Mouse (Mus musculus) spleen, postnatal 10 days (tissue): ENCODE data around the gene Dlx1.

Experiments
- DNase-seq, 2 experiments: peaks; one replicate each; pipeline ENCODE4 v3.0.0; 2021 to 2022; ENCODE audit warnings: low spot score in 2 of 2

The Dlx1 gene

DNA sequence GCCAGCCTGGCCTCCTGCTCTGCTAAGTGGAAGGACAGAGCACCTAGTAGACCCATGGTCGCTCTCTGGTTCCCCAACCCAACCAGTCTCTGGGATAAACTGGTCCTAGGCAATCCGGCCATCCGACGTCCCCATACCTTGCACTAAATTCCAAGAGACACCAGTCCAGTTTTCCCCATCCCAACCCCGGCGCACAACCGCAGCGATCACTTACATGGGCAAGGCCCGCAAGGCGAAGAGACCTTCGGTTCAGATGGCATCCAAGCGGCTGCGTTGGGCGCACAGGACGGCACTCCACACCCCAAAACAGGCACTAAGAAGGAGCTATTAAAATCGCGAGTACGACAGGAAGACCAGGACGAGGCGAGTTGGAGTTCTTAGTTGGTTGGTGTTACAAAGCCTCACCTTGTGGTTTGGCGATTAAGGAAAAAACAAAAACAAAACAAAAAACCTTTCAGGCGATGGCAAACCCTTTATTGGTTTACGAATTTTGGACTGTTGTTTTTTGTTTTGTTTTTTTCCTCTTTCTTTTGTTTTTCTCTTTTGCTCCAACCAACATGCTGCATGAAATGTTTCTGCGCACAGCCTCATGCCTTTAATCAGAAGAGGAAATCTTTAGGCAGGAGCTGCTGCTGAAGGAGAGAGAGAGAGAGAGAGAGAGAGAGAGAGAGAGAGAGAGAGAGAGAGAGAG is 445 bp upstream of the Dlx1 start:
- DNase-seq: peak in 1 of 2 experiments; percentile 18

DNA sequence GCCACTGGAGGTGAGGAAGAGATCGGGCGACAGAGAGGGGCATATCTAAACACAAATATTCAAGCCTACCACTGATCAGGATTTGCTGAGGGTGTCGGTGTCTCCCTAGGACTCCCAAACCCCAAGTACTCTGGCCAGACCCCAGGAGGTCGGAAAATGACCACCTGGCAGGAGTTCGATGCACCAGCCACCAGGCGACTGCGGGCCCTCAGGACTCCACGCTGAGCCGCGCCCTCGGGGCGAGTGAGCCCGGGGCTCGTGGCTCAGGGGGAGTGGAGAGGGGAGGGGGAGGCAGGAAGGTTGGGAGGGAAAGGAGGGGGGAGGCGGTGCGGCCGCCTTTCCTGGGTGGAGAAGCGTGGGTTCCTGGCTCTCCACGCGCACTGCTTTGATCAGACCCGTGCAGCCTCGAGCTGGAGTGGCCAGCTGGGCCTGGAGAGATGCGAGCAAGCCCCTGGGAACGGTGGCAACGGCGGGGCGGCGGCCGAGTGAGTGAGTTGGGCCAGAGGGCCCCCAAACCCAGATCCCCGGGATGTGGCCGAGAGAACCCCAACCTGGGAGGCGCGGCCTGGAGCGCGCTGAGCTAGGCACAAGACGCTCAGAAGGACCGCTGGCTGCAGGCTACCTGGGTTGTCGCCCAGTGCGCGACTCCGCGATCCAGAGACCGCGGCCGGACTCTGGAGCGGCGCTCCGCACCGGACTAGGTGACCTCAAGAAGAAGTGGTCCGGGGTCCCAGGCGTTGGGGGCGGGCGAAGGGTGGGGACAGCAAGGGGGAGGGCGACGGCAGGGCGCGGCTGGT is 999 bp downstream of the Dlx1 start:
- DNase-seq: peak in 1 of 2 experiments; percentile 27

DNA sequence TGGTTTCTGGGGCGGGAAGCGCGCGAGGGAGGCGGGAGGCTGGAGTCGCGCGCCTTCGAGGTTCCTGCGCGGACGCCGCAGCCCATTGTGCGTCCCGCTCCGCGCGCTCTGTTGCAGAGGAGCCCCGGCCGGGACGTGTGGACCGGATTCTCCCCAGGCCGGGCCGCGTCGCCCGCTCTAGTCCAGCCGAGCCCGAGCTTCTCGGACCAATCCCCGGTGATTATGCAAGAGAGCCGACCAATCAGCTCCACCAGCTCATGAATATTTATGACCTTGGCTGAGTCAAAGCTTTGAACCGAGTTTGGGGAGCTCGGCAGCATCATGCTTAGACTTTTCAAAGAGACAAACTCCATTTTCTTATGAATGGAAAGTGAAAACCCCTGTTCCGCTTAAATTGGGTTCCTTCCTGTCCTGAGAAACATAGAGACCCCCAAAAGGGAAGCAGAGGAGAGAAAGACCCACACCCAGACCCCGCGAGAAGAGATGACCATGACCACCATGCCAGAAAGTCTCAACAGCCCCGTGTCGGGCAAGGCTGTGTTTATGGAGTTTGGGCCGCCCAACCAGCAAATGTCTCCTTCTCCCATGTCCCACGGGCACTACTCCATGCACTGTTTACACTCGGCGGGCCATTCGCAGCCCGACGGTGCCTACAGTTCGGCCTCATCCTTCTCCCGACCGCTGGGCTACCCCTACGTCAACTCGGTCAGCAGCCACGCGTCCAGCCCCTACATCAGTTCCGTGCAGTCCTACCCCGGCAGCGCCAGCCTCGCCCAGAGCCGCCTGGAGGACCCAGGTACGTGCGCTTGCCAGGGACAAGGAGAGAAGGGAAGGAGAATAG is 1.8 kb downstream of the Dlx1 start:
- peak in 1 of 2 experiments; percentile 56 for DNase-seq

DNA sequence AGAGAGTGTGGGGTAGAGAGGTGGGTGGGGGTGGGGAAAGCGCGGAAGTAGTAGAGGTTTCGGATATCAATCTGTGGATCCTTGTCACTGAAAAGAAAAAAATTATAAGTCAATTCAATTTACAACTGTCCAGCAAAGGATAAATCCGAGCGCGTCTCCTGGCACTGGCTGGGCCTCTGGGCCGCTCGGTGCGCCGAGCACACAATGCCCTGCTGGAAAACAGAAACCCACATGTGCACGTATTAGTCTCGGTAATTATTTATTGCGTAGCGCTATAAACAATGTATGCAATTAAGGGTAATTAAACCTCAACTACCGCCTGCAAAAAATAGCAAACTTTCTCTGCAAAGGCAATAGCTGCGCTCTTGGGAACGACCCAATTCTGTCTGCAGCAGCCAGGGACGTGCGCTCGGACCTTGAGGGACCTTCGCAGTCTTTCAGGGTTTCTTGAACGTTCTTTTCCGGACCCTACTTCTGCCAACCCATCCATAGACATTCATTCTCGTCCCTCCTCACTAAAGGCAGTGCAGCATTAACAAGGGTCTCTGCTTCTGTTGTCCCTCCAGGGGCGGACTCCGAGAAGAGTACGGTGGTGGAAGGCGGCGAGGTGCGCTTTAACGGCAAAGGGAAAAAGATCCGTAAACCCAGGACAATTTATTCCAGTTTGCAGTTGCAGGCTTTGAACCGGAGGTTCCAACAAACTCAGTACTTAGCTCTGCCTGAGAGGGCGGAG is 2.6 kb downstream of the Dlx1 start:
- peak in 1 of 2 experiments; percentile 15 for DNase-seq

DNA sequence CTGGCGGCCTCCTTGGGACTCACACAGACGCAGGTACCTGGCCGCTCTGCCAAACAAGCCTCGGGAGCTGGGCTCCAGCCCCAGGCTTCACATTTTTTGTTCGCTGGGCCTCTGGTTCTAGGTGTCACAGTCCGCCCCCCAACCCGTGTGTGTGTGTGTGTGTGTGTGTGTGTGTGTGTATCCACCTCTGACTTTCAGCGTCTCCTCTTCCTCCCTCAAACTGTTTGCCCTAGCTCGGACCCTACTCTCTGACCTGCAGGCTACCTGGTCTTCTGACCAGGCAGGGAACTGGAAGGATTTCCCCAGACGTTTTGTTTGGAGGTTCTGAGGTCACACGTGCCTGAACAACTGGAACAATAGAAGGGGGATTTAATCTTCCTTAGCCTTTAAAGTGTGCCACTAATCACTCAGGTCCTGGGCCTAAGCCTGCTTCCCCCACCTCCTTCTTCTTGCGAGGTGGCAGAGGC is 3.2 kb downstream of the Dlx1 start:
- DNase-seq: no peak

DNA sequence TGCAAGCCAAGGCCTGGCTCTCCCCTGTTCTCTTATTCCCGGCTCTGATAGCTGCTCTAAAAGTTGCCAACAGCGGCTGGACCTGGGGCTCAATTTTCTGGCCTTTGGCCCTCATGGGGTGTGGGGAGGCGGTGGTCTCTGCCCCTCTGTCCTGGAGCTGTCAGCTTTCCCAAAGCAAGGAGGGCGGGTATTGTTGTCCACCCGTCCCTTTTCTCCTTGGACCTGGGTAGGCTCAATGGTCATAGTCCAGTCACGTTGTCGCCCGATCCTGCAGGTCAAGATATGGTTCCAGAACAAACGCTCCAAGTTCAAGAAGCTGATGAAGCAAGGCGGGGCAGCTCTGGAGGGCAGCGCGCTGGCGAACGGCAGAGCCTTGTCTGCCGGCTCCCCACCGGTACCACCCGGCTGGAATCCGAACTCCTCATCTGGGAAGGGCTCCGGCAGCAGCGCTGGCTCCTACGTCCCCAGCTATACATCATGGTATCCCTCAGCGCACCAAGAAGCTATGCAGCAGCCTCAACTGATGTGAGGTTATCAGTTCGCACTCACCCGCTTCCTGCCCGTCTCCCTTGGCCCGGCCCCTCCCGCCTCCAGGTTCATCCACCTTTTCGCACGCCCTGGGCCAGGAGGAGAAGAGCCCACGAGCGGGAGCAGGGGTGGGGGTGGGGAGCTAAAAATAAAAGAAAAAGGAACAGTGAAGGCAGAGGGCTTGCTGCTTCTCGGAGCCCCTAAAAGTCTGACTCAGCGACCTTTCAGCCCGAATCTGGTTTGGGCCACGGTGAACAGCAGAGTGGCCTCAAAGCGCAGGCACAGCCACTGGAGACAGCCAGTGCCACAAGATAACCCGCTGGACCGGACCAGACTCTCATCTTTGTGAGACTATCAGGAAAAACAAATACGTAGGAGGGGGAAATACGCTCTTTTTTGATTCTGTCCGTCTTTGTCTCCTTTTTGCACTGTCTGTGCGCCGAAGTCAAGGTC is 4.4 kb downstream of the Dlx1 start:
- DNase-seq: no peak

DNA sequence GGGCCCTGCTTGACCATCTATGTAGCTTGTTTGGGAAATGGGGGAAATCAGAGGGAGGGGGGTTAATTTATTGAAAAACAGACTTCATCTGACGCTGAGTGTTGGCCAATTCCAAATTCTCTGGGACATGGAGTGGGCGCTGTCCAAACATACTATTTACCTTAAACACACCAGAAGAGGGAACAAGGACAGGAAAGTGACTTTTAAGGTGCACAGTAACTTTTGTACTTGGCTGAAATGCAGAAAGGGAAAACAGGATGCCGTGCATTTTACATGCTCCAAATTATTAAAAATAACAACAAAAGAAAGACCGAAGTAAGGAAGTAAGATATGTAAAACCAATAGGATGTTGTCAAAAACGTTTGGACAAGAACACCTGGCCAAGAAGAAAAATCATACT is 5.2 kb downstream of the Dlx1 start:
- DNase-seq: no peak

DNA sequence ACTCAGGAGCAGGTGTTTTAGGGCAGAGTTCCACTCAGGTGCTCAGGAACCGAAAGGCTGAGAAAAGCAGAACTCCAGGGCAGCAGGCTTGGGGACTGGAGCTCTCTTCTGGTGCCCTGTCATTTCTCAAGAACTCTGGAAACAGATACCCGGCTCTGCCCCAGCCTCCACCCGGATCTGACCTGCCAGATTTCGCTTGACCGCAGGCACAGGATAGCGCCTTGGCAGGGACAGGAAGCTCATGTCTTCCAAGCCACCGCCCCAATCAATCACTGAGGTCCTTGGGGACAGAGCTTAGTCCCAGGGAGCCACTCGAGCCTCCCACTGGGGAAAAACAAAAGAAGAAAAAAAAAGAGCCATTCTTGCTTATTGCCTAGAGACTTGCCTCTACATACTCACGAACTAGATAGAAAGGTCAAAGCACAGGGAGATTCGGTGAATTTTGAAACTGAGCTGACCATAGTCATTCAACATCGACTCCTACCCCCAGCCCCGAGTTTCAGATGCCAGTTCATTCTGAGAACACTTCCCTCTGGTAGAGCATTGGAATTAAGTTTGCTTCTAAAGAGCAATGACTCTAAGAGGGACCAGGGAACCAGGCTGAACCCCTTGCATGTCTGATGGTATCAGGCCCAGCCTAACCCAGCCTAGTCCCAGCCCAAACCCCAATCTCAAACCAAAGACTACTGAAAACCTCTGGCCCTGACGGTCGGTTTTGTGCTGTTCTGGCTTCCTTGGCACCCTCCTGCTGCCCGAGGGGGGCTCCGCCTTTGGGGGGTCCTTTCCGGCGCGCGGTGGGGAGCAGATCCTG is 6.5 kb downstream of the Dlx1 start:
- no peak for DNase-seq

DNA sequence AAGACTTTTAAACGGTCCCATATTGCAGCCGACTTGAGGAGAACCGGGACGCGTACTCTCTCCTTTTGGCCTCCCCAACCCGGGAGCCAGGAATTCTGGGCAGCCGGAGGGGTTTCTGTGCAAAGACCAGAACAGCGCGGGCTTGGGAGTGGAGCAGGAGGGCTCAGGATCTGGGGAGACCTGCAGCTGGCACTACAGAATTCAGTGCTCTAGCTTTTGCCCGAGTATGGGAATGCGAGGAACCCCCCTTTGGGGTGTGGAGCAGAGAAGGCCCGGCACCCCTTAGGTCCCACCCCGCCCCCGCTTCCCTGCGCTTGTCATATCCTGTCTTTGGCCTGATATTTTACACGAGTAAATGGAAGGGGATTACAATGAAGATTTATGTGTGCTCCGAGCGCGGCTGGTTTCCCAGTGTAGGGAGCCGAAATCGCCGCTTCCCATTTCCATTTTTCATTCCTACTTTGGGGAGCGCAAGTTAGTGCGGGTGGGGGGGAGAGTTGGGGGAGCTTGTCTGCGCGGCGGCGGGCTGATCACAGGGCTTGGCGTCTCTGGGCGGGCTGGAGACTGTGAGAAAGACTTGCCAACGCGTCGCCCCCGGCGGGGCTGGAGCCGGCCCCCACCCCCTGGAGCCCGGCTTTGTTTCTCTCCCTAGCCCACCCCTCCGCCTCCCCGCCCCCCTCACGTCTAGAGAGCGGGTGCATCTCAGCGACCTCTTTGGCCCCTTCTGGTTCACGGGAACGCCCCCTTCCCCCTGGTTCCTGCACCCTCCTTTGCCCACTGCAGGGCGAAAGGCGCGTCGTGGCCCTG is 12.9 kb downstream of the Dlx1 start:
- DNase-seq: no peak

DNA sequence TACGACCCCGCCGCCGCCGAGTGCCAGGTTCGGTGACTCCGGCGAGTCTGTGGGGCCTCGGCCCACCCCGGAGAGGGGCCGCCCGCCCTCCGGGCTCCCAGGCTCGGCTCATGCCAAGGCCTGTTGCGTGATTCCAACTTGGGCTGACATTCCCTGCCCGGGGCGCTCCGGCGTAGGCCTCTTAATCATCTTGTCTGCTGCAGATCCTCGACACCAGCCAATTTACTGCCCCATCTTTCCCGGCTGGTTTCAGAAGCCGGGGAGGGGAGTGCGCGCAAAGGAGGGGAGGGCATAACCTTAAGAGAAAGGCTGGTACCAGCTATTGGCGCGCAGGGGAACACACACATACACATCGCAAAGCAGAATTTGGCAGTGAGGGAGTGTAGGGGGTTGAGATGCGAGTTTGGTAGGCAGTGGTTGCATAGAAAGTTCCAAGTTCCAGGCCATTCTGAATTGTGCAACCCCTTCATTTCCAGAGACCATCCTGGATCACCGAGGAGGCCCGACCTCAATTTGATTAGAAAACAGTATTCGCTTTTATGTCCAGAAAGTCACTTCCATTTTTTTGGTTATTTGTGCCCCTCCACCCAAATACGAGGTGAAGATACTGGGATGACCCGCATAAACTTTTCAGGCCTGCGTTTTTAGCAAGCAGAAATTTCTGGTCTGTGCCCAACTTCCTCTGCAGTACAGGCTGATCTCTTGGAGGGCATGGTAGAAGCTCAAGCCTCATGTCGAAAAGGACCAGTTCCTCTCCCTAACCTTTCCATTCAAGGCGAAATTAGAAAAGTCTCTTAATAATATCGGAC is 13.7 kb downstream of the Dlx1 start:
- no peak for DNase-seq

DNA sequence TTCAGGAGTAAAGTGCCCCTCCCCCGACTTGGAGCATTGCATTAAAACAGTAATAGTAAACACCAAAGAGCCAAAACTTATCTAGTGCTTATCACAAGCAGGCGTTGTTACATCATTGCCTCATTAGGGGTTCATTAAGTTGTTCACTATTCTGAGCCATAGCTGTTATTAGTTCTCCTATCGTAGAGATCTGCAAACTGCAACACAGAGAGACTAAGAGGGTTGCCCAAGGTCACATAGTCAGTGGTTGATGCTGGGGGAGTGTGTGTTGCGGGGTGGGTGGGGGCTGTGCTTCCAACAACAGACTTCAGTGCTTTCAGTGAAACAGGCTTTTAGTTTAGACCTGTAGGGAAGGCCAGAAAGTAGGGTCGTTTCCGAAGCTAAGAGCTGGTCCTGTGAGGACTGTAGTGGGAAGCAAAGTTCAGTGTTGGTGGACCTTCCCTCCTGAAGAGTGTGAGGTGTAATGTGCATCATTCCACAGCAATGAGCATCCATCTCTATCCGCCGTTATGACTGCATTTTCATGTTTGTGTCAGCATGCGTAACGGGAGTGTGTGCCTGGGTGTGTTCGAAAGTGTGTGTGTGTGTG is 14.4 kb downstream of the Dlx1 start:
- DNase-seq: no peak

DNA sequence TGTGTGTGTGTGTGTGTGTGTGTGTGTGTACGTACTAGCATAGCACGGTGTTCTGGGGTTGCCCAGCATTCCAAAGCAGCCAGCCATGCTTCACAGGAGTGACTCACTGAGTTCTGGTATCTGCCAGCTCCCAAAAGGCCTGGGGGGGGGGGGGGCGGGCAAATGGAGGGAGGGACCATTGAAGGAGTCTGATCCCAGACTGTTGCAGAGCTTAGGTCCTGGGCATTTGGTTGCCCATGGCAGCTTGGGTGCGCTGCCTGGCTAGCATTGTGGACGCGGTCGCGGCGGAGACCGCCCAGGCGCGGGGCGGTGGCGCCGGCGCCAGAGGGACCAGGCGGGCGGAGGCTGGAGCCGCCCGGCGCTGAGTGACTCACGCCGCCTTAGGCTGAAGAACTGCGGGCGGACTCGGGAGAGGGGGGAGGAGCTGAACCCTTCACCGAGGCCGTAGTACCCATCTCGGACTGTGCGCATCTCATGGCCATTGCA is 14.9 kb downstream of the Dlx1 start:
- DNase-seq: no peak

DNA sequence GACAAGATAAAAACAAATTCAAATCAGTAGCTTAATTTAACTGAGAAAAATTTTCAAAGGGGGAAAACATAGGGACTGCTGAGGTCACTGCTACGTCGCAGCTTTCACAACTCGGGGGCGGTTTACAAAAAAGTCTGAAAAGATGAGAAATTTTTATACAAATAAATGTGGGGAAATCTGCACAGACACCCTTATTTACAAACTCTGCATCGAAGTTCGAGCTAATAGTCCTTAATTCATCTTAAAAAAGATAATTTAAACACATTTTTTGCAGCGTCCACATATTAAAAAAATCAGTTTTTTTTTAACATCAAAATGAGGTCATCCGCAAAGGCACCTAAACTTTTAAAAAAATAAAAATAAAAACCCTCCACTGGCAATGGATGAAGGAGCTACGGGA is 15.6 kb downstream of the Dlx1 start:
- no peak for DNase-seq

DNA sequence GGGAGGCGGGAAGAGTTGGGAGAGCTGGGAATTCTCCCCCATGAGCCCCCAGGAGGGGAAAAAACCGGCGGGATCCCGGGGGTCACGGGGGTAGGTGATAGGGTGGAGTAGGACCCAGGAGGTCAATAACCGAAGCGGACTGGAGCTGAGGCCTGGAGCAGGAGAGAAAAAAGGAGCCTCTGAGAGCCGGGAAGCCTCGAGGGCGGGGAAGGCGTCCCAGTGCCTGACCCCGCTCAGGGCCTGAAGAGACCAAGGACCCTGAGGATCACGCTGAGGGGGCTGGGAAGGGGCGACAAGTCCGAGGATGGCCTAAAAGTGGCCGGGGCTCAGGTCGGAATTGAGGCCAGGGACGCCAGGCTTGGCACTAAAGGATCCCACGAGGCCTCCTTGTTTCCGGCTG is 16.0 kb downstream of the Dlx1 start:
- DNase-seq: no peak

DNA sequence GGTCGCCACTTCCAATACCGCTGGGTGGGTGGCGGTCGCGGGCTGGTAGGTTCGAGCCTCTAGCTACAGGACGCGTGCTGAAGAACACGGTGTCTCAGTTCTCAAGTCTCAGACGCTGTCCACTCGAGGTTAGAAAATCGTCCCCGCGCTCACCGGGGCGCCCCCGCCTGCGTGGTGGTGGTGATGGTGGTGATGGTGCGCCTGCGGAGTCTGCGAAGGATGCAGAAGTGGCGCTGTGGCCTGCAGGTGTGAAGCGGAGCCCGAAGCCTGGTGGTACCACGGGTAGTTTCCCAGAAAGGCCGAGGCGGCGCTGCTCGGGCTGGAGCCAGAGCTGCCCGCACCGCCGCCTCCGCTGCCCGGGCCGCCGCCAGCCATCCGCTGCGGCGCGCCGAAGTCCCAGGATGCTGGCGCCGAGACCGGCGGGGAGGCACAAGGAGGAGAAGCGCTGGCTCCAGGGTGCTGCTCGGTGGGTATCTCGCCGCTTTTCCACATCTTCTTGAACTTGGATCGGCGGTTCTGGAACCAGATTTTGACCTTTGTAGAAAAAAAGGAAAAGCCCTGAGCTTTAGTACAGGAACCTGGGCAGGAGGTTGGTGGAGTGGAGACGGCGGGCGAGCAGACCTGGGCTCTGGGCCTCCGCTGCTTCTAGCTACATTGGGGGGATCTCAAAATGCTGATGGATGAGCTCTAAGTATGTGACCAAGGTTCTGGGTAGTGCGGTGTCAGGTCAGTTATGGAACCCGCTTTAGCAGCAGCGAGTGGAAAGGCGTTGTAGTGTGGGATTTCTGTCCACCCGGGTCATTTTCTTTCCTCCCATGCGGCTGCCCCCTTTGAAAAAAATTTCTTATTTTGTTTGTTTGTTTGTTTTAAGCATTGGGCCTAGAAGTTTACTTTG is 16.7 kb downstream of the Dlx1 start:
- peak in 1 of 2 experiments; percentile 36 for DNase-seq

DNA sequence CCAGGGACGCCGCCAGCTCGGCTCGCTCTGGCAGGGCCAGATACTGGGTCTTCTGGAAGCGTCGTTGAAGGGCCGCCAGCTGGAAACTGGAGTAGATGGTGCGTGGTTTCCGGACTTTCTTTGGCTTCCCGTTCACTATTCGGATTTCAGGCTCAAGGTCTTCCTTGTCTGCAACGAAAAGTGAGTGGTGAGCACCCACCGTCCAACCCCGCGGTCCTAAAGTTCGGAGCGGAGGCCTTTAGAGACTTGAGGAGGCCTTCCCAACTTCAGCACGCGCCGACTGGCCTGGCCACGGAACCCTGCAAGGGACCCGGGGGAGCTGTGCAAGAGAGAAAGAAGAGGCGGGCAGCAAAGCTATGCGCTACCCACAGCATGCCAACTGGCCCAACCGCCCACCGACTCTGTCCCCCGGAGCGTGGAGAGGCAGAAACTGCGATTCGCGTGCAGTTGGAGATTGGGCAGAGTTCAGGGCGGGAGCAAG is 17.5 kb downstream of the Dlx1 start:
- DNase-seq: peak in 1 of 2 experiments; percentile 32
